8 mouse cellular contexts compared by ENCODE assay signal in genomic region chr1:133978271-133978988, GRCm38 (mm10). TPM values are rescaled to one million over a fixed set of nuclear protein-coding genes. Genes with fewer than 3 reads are reported as not detected.
DNase-seq lines count a peak whose midpoint lies in the region; ATAC-seq and TF ChIP-seq lines count a peak whose summit lies in the region.

No protein-coding gene starts in this region.

- no peak overlapping the region for H3K4me3 ChIP-seq in layer of hippocampus, adult 2 months
- H3K4me3 ChIP-seq in gastrocnemius, adult 2 months = peak overlapping the region; percentile 30; the same call in 1 of the 2 replicates

- ATAC-seq in megakaryocyte-erythroid progenitor cell, adult 5-6 weeks (replicated peaks; ENCODE audit: low FRiP score, low TSS enrichment, poor library complexity, severe bottlenecking) = no peak

- no peak for TF ChIP-seq POLR2A in brain, embryonic 14.5 days (IDR thresholded peaks at IDR 0.05; ENCODE audit: borderline replicate concordance, extremely low read depth, insufficient read depth, insufficient read length, poor library complexity, severe bottlenecking)

- intact Hi-C loops in gastrocnemius, adult 2 months (cut with DNase I) = no loop called here
- intact Hi-C loops in left cerebral cortex, postnatal 4 days (cut with DNase I) = no loop called here

- TF ChIP-seq CTCF in layer of hippocampus, adult 2 months (conservative IDR thresholded peaks at IDR 0.05) = no peak
- no peak for TF ChIP-seq CTCF in brain, embryonic 14.5 days (IDR thresholded peaks at IDR 0.05; ENCODE audit: borderline replicate concordance, extremely low read depth, insufficient read depth, insufficient read length)
- no peak for TF ChIP-seq CTCF in gastrocnemius, adult 2 months (IDR thresholded peaks at IDR 0.05)

- H3K27ac ChIP-seq in layer of hippocampus, adult 2 months = peak overlapping the region; percentile 72
- H3K27ac ChIP-seq in gastrocnemius, adult 2 months = peak overlapping the region; percentile 82

- no peak for DNase-seq in layer of hippocampus, adult 2 months (ENCODE audit: low spot score in 2 of 2)
- no peak for DNase-seq in layer of hippocampus, adult 9-10 months (ENCODE audit: low spot score)
- peak; percentile 48 for DNase-seq in brain, embryonic 14.5 days (ENCODE audit: low read depth)
- peak; percentile 69 for DNase-seq in gastrocnemius, adult 2 months
- peak; percentile 46 for DNase-seq in left cerebral cortex, postnatal 4 days
- no peak for DNase-seq in thymus, postnatal 10 days (ENCODE audit: low spot score in 2 of 2)
- DNase-seq in c-Kit-positive CD71-positive TER-119-positive erythroid progenitor cells, embryonic 14.5 days (ENCODE audit: low spot score) = no peak

RNA-seq across cellular contexts. Expression of gene Prelp, which starts 57.2 kb away (rescaled TPM):
- 10 to 100 TPM; 13.8 to 18.0 TPM for total RNA-seq in layer of hippocampus, adult 2 months (2021)
- polyA plus RNA-seq in brain, embryonic 14.5 days (2012; rRNA removed) = 3.1 and 8.2 TPM in 2 replicates
- total RNA-seq in gastrocnemius, adult 2 months (2021) = 10 to 100 TPM; 19.5 to 66.5 TPM
- 1 to 10 TPM; 1.9 to 2.6 TPM for total RNA-seq in left cerebral cortex, postnatal 4 days (2021)
- 0.20 TPM in 1 of 2 replicates, not detected in the other for total RNA-seq in megakaryocyte-erythroid progenitor cell, adult 5-6 weeks (2014; fragmentation: Nextera tagmentation)
- total RNA-seq in megakaryocyte-erythroid progenitor cell, adult 5-6 weeks (2017) = not detected in 2 replicates

RNA-seq across cellular contexts. Expression of gene Fmod, which starts 58.6 kb away (rescaled TPM):
- total RNA-seq in layer of hippocampus, adult 2 months (2021) = 1 to 10 TPM; 6.0 to 7.4 TPM
- polyA plus RNA-seq in brain, embryonic 14.5 days (2012; rRNA removed) = 2.8 and 7.4 TPM in 2 replicates
- total RNA-seq in gastrocnemius, adult 2 months (2021) = 100 to 1,000 TPM in 1 of 2 experiments, 10 to 100 TPM in 1; 53.6 to 322 TPM
- 10 to 100 TPM; 19.0 to 20.0 TPM for total RNA-seq in left cerebral cortex, postnatal 4 days (2021)
- total RNA-seq in megakaryocyte-erythroid progenitor cell, adult 5-6 weeks (2014; fragmentation: Nextera tagmentation) = not detected in 2 replicates
- total RNA-seq in megakaryocyte-erythroid progenitor cell, adult 5-6 weeks (2017) = not detected in 2 replicates

Comparison
In these comparisons a context has a peak if more than half of its experiments do, and no peak if none do; other contexts are left out.
1. DNase-seq: peak in brain, embryonic 14.5 days (single experiment), gastrocnemius, adult 2 months (single experiment) and left cerebral cortex, postnatal 4 days (single experiment); none in layer of hippocampus, adult 2 months (0 of 2), layer of hippocampus, adult 9-10 months (single experiment), thymus, postnatal 10 days (0 of 2) and c-Kit-positive CD71-positive TER-119-positive erythroid progenitor cells, embryonic 14.5 days (single experiment).
2. RNA of gene Prelp, which starts 57.2 kb away (total RNA-seq): 19.5 to 66.5 TPM in gastrocnemius, adult 2 months and 13.8 to 18.0 TPM in layer of hippocampus, adult 2 months; 1.9 to 2.6 TPM in left cerebral cortex, postnatal 4 days and 0.20 TPM in megakaryocyte-erythroid progenitor cell, adult 5-6 weeks; every median in the first group is over 4 times any median in the second.
3. RNA of gene Fmod, which starts 58.6 kb away (total RNA-seq): 53.6 to 322 TPM in gastrocnemius, adult 2 months, 19.0 to 20.0 TPM in left cerebral cortex, postnatal 4 days and 6.0 to 7.4 TPM in layer of hippocampus, adult 2 months; not detected in megakaryocyte-erythroid progenitor cell, adult 5-6 weeks; every median in the first group is over 4 times any median in the second.